Mouse (Mus musculus) adrenal gland (tissue): ENCODE results near the gene E330021D16Rik.
"Not testable (repeated sequence)": the region's sequence is repeated elsewhere in the genome, so short reads cannot be mapped to it uniquely, and the experiment has no call there.

ENCODE experiments used
- intact Hi-C: fragments of 180-260 bp; cut with DNase I; formaldehyde crosslinking; loops from one replicate; pipeline ENCODE4 v1.15.1; 2025
- long read RNA-seq, 2 experiments: library from polyadenylated mRNA; unstranded; transcript quantifications; one replicate each; pipeline ENCODE4 v2.0.0; 2020; ENCODE audit warnings: borderline replicate concordance in 1 of 2; ENCODE audit not compliant: insufficient replicate concordance in 1 of 2

Gene E330021D16Rik
- long read RNA-seq, experiment 1, result 0 reads
- long read RNA-seq, experiment 2, result 0 reads

- intact Hi-C loops, result no loop called here
Observed at GRCm38 (mm10) chr6:136415133-136415775, at the start of gene E330021D16Rik. TSS of gene E330021D16Rik (minus strand) at chr6:136415569.

GRCm38 (mm10) chr6:136465021-136465420, 49.7 kb upstream of the E330021D16Rik start:
- intact Hi-C loops, result no loop called here

GRCm38 (mm10) chr6:136464121-136464621, 48.8 kb upstream of the E330021D16Rik start:
- intact Hi-C loops, result no loop called here

GRCm38 (mm10) chr6:136463491-136463890, 48.1 kb upstream of the E330021D16Rik start:
- intact Hi-C loops, result no loop called here

GRCm38 (mm10) chr6:136459156-136459555, 43.8 kb upstream of the E330021D16Rik start:
- intact Hi-C loops, result loop anchor here (5.0 kb wide), 1 partner anchor 37 kb away; no protein-coding TSS in a partner anchor

- intact Hi-C loops, result loop anchor here (5.0 kb wide), 1 partner anchor 34 kb away; no protein-coding TSS in a partner anchor
Observed at GRCm38 (mm10) chr6:136456302-136456701, 40.9 kb upstream of the E330021D16Rik start.

GRCm38 (mm10) chr6:136455696-136456095, 40.3 kb upstream of the E330021D16Rik start:
- intact Hi-C loops, result loop anchor here (5.0 kb wide), 1 partner anchor 33 kb away; no protein-coding TSS in a partner anchor

GRCm38 (mm10) chr6:136452623-136453022, 37.3 kb upstream of the E330021D16Rik start:
- intact Hi-C loops, result no loop called here

GRCm38 (mm10) chr6:136450863-136451262, 35.5 kb upstream of the E330021D16Rik start:
- intact Hi-C loops, result no loop called here

GRCm38 (mm10) chr6:136449930-136450329, 34.6 kb upstream of the E330021D16Rik start:
- intact Hi-C loops, result no loop called here

- intact Hi-C loops, result no loop called here
Observed at GRCm38 (mm10) chr6:136449270-136449692, 33.9 kb upstream of the E330021D16Rik start.

- intact Hi-C loops, result not testable (repeated sequence)
Observed at GRCm38 (mm10) chr6:136439205-136439604, 23.8 kb upstream of the E330021D16Rik start.

- intact Hi-C loops, result not testable (repeated sequence)
Observed at GRCm38 (mm10) chr6:136436151-136436550, 20.8 kb upstream of the E330021D16Rik start.

- intact Hi-C loops, result no loop called here
Observed at GRCm38 (mm10) chr6:136433573-136433972, 18.2 kb upstream of the E330021D16Rik start.

GRCm38 (mm10) chr6:136431896-136432248, 16.5 kb upstream of the E330021D16Rik start:
- intact Hi-C loops, result no loop called here

GRCm38 (mm10) chr6:136431169-136431895, 16.0 kb upstream of the E330021D16Rik start:
- intact Hi-C loops, result no loop called here

- intact Hi-C loops, result no loop called here
Observed at GRCm38 (mm10) chr6:136429441-136429840, 14.1 kb upstream of the E330021D16Rik start.

GRCm38 (mm10) chr6:136428412-136428811, 13.0 kb upstream of the E330021D16Rik start:
- intact Hi-C loops, result no loop called here

- intact Hi-C loops, result no loop called here
Observed at GRCm38 (mm10) chr6:136427240-136427639, 11.9 kb upstream of the E330021D16Rik start.

- intact Hi-C loops, result no loop called here
Observed at GRCm38 (mm10) chr6:136425956-136426355, 10.6 kb upstream of the E330021D16Rik start.

- intact Hi-C loops, result loop anchor here (5.0 kb wide), 3 partner anchors 33 to 298 kb away; no protein-coding TSS in a partner anchor
Observed at GRCm38 (mm10) chr6:136424166-136424565, 8.8 kb upstream of the E330021D16Rik start.

- intact Hi-C loops, result loop anchor here (2.0 to 5.0 kb wide), 5 partner anchors 34 to 299 kb away; no protein-coding TSS in a partner anchor
Observed at GRCm38 (mm10) chr6:136423201-136423600, 7.8 kb upstream of the E330021D16Rik start.
